Mouse (Mus musculus): Measurements from ENCODE around the gene Vegfb. TPM values are rescaled to one million over a fixed set of nuclear protein-coding genes. Genes with fewer than 3 reads are reported as not detected.

Gene Vegfb
- total and polyA plus RNA-seq, 2 experiments from 2014 or later: 40.5 to 90.8 TPM

DNA sequence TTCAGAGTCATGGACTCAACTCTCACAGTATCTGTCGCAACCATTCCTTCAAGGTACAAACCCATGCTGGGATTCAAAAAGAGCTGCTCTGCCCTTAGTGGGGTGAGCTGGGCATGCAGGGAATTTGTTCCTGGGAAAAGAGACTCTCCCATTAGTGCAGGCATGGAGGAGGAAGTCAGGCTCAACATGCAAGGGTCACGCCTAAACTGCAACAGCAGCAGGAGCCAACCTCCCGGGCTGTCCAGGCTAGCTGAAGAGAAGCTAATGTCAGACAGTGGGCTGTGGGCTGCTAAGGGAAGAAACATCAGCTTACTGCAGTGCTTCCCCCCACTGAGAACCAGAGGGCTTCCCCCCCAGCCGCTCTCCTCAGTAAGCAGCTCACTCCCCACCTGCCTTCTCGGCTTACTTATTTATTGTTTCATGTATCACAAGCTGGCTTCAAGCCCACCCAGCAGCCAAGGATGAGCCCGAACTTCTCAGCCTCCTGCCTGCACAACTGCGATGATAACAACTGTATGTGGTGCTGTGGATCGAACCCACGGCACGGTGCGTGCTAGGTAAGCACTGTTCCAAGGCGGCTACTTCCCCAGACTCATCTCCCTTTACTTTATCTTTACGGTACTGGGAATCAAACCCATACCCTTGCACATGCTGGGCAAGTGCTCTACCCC is 15.1 kb downstream of the Vegfb start:
- peaks cover 9% of the 10 kb centered on the region for H3K4me1 ChIP-seq (ENCODE audit: insufficient read depth, low read length)

GRCm38 (mm10) chr19:6971644-6972043 is 15.8 kb downstream of the Vegfb start:
- Histone ChIP-seq H3K27me3 (ENCODE audit: insufficient read depth, low read length) (0 out of 2 replicates have a peak, but pooled peaks cover 3% of the 10 kb centered on the region), H3K4me2 (ENCODE audit: low read depth, low read length) (no peak overlapping the region), H3K27ac (no peak overlapping the region), H3K36me3 (ENCODE audit: insufficient read depth, low read length) (no peaks in the 10 kb centered on the region), H3K9ac (replicated peaks; ENCODE audit: low read length) (no peak overlapping the region), H3K4me1 (ENCODE audit: insufficient read depth, low read length) (peaks cover 8% of the 10 kb centered on the region), H3K4me3 (ENCODE audit: low read length) (no peak overlapping the region), H3K9me3 (ENCODE audit: low read length) (no peaks in the 10 kb centered on the region)
- 52% methylated on average over 6 of the region's 6 CpGs for WGBS
- DNase-seq (ENCODE audit: low spot score): no peak
- TF ChIP-seq CTCF (IDR thresholded peaks at IDR 0.05; ENCODE audit: low read depth): no peak
- ATAC-seq: no peak

More for the DNA sequence above, 15.1 kb downstream of the Vegfb start:
- no peak overlapping the region for H3K27ac ChIP-seq
- DNase-seq (ENCODE audit: low spot score) (no peak), ATAC-seq (no peak)
- no peaks in the 10 kb centered on the region for H3K9me3 ChIP-seq (ENCODE audit: low read length)
- H3K27me3 ChIP-seq (ENCODE audit: insufficient read depth, low read length): 0 out of 2 replicates have a peak, but pooled peaks cover 3% of the 10 kb centered on the region
- H3K4me3 ChIP-seq (ENCODE audit: low read length): no peak overlapping the region
- H3K36me3 ChIP-seq (ENCODE audit: insufficient read depth, low read length): no peaks in the 10 kb centered on the region
- no peak for TF ChIP-seq CTCF (IDR thresholded peaks at IDR 0.05; ENCODE audit: low read depth)
- WGBS: 79% methylated on average over 13 of the region's 13 CpGs
- no peak overlapping the region for H3K9ac ChIP-seq (replicated peaks; ENCODE audit: low read length)
- H3K4me2 ChIP-seq (ENCODE audit: low read depth, low read length): no peak overlapping the region

- H3K4me3 ChIP-seq (ENCODE audit: low read length): no peak overlapping the region; the same call in 1 of the 2 replicates
- ATAC-seq (no peak), DNase-seq (ENCODE audit: low spot score) (no peak)
- H3K36me3 ChIP-seq (ENCODE audit: insufficient read depth, low read length): no peaks in the 10 kb centered on the region
- no peak overlapping the region for H3K27ac ChIP-seq
- H3K9ac ChIP-seq (replicated peaks; ENCODE audit: low read length): no peak overlapping the region
- H3K9me3 ChIP-seq (ENCODE audit: low read length): no peaks in the 10 kb centered on the region
- no peak for TF ChIP-seq CTCF (IDR thresholded peaks at IDR 0.05; ENCODE audit: low read depth)
- 16% methylated on average over 11 of the region's 11 CpGs for WGBS
- 0 out of 2 replicates have a peak, but pooled peaks cover 3% of the 10 kb centered on the region for H3K27me3 ChIP-seq (ENCODE audit: insufficient read depth, low read length)
- H3K4me1 ChIP-seq (ENCODE audit: insufficient read depth, low read length): no peaks in the 10 kb centered on the region
- peak overlapping the region; percentile 52; the same call in 1 of the 2 replicates for H3K4me2 ChIP-seq (ENCODE audit: low read depth, low read length)
Measured at GRCm38 (mm10) chr19:6970460-6971085, 16.9 kb downstream of the Vegfb start.

- peak overlapping the region; percentile 52 for H3K4me2 ChIP-seq (ENCODE audit: low read depth, low read length)
- ATAC-seq (peak; percentile 30), DNase-seq (ENCODE audit: low spot score) (peak; percentile 50)
- peak overlapping the region; percentile 41 for H3K4me3 ChIP-seq (ENCODE audit: low read length)
- H3K27ac ChIP-seq: no peak overlapping the region
- H3K9ac ChIP-seq (replicated peaks; ENCODE audit: low read length): peak overlapping the region; percentile 35
- no peaks in the 10 kb centered on the region for H3K36me3 ChIP-seq (ENCODE audit: insufficient read depth, low read length)
- H3K9me3 ChIP-seq (ENCODE audit: low read length): no peaks in the 10 kb centered on the region
- no peaks in the 10 kb centered on the region for H3K4me1 ChIP-seq (ENCODE audit: insufficient read depth, low read length)
- peak; percentile 51 for TF ChIP-seq CTCF (IDR thresholded peaks at IDR 0.05; ENCODE audit: low read depth)
- 1% methylated on average over 47 of the region's 55 CpGs for WGBS
- 0 out of 2 replicates have a peak, but pooled peaks cover 3% of the 10 kb centered on the region for H3K27me3 ChIP-seq (ENCODE audit: insufficient read depth, low read length)
Measured at GRCm38 (mm10) chr19:6969665-6970381, 17.6 kb downstream of the Vegfb start.

DNA sequence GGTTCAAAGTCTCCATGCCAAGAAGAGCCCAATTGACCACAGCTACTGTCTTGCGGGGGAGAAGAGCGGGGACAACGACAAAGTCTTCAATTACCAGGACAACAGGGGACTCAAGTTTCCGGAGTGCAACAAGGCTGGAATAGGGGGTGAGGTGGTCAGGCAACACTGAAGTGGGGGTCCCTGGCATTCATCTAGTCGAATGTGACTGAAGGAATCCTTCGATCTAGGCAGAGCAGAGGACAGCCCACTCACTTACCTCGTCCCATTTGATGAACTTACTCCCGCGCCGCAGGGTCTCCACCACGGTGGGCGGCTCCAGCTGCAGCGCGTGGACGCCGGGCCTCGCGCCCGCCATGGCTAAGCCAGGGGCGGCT is 18.2 kb downstream of the Vegfb start:
- Histone ChIP-seq H3K36me3 (ENCODE audit: insufficient read depth, low read length) (no peaks in the 10 kb centered on the region), H3K4me3 (ENCODE audit: low read length) (peak overlapping the region; percentile 41), H3K4me1 (ENCODE audit: insufficient read depth, low read length) (no peaks in the 10 kb centered on the region), H3K27me3 (ENCODE audit: insufficient read depth, low read length) (0 out of 2 replicates have a peak, but pooled peaks cover 3% of the 10 kb centered on the region), H3K9me3 (ENCODE audit: low read length) (no peaks in the 10 kb centered on the region), H3K9ac (replicated peaks; ENCODE audit: low read length) (peak overlapping the region; percentile 35), H3K4me2 (ENCODE audit: low read depth, low read length) (peak overlapping the region; percentile 52), H3K27ac (no peak overlapping the region)
- ATAC-seq: peak; percentile 6; the same call in 1 of the 2 replicates
- under 1% methylated on average over 17 of the region's 20 CpGs for WGBS
- DNase-seq (ENCODE audit: low spot score): no peak
- no peak for TF ChIP-seq CTCF (IDR thresholded peaks at IDR 0.05; ENCODE audit: low read depth)

GRCm38 (mm10) chr19:6968491-6969271 is 18.8 kb downstream of the Vegfb start:
- H3K4me2 ChIP-seq (ENCODE audit: low read depth, low read length): peak overlapping the region; percentile 52
- 17% methylated on average over 15 of the region's 15 CpGs for WGBS
- TF ChIP-seq CTCF (IDR thresholded peaks at IDR 0.05; ENCODE audit: low read depth): no peak
- 0 out of 2 replicates have a peak, but pooled peaks cover 3% of the 10 kb centered on the region for H3K27me3 ChIP-seq (ENCODE audit: insufficient read depth, low read length)
- H3K4me3 ChIP-seq (ENCODE audit: low read length): peak overlapping the region; percentile 41
- no peaks in the 10 kb centered on the region for H3K36me3 ChIP-seq (ENCODE audit: insufficient read depth, low read length)
- no peaks in the 10 kb centered on the region for H3K9me3 ChIP-seq (ENCODE audit: low read length)
- no peak overlapping the region for H3K27ac ChIP-seq
- DNase-seq (ENCODE audit: low spot score) (no peak), ATAC-seq (no peak)
- no peaks in the 10 kb centered on the region for H3K4me1 ChIP-seq (ENCODE audit: insufficient read depth, low read length)
- peak overlapping the region; percentile 35; the same call in 1 of the 2 replicates for H3K9ac ChIP-seq (replicated peaks; ENCODE audit: low read length)
